Mouse (Mus musculus) cerebellum, postnatal 10 days (tissue): ENCODE results near the gene Megf11.

Source experiments
- DNase-seq, 2 experiments: peaks; one replicate each; pipeline ENCODE4 v3.0.0; 2021; ENCODE audit warnings: mixed read lengths in 2 of 2

Gene Megf11

DNA sequence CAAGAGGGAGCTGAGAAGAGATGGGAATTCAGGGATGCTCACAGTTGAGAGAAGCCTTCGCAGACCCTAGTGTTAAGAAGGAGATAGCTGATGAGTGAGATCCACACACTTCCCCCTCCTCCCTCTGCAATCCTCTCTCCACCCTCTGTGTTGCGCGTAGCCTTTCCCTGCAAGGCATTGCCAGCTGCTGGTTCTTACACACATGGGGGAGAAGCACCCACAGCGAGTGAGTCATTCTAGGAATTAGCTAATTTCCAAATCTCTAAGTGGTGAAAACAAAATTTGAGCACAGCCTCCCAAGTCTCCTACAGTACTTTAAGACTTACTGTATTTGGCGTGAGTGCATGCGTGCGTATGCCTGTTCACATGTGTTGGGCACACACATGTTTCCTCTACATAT lies 142.6 kb downstream of the Megf11 start:
- no peak for DNase-seq

DNA sequence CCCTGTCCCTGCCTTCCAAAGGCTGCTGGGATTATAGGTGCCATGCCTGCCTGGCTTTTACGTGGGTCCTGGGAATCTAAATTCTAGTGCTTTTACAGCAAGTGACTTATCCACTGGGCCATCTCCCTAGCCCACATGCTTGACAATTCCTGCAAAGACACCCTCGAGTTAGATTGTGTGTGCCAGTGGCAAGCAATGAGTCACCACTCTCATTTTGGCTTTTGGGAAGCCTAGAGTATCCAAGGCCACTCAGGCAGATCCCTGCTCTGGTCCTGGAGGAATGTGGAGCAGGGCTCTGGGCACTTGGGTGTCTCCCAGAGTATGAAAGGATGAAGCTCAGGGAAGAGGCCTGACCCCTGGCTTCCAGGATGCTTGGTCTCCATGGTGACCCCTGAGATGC lies 143.2 kb downstream of the Megf11 start:
- no peak for DNase-seq

DNA sequence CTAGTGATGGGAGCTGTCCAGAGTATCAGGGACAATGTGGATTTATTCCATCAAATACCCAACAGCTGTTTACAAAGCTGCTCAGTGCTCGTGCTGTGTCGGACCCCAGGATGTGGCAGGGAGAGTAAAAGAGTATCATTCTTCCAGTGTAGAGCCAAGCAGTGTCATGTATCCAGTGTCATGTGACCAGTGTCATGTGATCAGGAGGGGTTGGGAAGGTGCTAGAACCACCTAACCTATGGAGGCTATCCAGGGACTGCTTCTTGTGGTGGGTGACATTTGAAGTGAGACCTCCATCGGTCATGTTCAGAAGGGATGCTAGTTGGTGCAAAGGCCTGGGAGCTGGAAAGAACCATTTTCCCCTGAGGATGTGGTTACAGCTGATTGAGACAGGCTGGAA lies 146.5 kb downstream of the Megf11 start:
- DNase-seq: no peak

DNA sequence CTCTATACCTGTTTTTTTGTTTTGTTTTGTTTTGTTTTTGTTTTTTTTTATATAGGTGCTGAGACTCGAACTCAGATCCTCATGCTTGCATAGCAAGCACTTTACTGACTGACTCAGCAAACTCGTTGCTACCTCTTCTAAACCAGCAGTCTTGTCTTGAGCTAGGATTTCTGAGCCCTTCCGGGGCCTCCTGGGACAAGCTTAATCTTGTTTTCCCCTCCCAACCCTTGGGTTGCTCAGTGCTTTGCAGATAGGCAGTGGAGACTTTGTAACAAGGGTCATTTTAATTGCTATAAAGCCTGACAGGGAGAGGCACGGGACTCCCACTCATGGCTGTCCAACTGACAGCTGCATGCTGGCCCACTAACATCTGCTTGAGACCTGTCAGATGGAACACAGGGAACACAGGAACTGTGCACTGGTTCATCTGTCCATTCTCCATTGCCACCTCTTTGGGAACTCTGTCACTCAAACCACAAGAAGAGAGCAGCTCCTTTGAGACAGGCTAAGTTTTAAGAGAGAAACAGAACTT lies 147.4 kb downstream of the Megf11 start:
- DNase-seq: no peak

DNA sequence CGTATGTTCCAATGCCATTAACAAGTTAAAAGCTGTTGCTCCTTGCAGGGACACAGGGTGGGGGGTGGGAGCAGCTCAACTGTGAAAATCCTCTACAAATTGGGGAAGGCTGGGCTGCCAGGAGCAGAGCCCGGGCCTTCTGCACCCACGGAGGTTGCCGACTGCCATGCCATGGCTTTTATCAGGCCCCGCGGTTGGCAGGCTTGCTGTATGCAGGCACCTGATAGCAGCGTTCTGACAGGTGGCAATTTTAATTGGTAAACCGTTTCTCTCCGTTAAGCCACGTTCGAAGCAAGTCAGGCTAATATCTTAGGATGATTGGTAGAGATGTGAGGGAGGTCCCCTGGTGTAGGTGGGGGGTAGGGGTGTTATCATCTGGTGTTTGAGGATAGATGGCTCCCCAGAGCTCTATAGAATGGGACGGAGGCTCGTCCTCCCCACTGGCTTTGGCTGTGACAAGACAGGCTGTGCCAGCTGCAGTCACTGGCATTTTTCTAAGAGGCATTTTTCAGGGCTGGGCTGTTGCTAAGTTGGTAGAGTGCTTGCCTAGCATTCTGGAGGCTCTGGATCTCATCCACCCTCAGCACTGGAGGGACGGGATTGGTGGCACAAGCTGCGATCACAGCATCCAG lies 148.2 kb downstream of the Megf11 start:
- peak; percentile 70 to 80 for DNase-seq

DNA sequence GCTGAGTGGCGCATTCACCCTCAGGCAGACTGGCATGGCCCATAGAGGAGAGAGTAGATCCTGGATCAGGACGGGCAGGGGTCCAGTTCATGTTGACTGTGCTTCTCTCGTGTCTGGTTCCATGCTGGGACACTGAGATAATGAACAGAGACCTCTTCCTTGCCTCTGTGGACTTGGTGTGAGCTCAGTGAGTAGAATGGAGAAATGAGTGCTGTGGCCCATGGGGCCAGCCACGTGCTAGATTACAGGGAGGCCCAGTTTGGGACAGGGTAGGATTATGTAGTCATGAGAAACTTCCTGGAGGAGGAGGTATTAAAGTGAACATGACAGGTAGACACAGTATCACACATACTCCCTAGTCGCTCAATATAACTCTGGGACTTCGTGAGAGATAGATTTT lies 148.9 kb downstream of the Megf11 start:
- DNase-seq: no peak

DNA sequence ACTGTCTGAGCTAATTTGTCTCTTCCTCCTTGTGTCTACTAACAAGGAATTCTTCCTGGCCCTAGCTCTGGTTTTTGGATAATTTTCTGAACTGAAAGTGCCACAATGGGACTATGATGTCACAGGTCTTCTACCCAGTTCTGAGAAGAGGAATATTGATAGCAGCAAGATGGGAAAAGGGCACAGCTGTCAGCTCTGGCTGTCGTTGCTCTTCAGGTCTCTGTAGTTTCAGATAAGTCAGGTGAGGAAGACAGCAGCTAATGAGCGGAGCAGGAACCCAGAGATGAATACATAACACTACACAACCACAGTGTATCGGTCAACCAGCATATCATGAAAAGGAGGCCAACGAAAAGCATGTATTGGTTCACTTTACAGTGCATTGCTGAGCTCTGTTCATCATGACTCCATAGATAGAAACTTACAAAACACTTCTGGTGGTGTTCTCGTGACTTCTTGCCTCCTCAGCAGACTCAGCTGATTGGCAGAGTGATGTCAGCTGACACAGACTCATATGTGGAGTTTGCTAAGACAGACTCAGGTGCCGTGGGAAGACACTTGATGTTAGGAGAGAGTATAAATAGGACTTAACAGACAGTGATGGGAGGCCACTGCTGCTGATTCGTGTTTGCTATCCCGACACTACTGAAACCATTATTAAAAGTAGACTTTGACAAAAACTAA lies 149.6 kb downstream of the Megf11 start:
- DNase-seq: no peak

DNA sequence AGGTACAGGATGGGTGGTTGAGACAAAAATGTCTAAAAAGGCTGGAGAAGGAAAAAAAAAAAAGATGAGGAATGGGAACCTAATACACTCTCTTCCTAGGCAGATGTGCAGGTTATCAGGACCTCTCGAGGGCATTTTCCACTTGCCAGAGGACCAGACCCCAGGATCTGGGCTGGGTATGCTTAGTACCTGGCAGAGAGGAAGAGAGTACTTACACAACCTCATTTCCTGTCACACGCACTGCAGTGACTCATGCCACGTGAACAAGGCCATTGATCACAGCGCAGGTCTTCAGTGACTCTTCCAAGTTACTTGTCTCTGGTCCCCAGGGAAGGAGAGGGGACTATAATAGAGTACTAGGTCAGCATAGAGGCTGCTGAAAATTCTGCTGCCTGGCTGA lies 152.4 kb downstream of the Megf11 start:
- no peak for DNase-seq

DNA sequence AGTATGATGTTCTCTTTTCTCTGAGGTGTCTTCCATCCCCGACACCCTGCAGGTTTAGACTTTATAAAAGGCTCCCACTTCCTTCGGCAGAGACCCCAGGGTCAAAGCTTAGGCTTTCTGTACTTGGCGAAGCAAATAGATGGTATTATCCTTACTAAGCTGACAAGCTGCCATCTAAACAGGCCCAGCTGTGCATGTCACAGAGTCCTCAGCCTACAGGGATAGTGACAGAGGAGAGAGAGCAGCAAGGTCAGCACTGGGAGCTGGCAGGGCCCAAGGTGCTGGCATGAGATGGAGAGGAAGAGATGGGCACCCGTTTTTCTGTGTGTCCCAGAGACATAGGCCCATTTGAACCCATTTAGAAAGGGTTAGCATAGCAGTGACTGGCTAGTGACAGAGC lies 156.8 kb downstream of the Megf11 start:
- no peak for DNase-seq

DNA sequence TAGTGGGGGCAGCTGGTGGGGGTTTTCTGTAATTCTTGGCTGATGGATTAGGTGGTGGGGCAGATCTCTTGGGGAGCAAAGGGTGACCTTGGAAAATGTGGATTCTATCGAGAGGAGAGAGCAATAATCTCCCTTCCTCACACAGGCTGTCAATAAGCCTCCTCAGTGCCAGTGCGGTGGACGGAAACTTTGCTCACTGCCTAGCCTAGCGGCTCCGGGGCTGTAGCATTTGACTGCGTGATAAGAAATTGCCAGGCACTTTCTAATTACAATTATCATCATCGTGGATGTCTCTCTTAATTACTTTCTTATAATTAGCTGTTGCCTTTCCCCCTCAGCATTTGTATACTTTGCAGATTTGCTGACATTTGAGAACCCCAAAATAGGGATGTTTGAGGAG lies 157.7 kb downstream of the Megf11 start:
- no peak for DNase-seq

DNA sequence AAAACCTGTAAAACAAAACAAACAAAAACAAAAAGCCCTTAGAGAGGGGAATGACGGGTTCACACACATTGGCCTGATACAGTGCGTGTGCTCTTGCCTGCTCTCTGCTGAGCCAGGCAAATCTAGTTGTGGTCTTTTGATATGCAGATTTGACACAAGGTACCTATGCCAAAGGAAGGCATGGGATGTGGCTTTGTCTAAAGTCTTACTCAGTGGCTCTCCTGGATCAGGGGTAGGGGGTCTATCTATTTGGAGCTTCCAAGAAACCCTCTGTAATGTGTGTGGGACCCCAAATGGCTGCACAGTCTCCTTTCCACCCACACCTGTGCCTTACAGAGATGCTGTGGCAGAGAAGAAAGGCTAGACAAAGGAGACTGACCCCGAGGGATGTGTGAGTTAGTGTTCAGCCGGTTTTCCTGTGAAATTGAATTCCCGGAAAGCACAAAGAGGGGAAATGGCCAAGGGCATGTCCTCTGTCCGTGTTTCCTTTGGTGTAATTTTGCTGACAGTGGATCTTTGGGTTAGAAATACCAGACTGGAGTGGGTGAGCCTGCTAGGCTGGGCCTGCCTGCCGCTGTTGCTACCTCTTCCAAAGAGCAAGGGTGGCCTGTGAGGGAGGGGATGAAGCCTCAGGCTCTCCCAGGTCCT lies 161.0 kb downstream of the Megf11 start:
- no peak for DNase-seq

DNA sequence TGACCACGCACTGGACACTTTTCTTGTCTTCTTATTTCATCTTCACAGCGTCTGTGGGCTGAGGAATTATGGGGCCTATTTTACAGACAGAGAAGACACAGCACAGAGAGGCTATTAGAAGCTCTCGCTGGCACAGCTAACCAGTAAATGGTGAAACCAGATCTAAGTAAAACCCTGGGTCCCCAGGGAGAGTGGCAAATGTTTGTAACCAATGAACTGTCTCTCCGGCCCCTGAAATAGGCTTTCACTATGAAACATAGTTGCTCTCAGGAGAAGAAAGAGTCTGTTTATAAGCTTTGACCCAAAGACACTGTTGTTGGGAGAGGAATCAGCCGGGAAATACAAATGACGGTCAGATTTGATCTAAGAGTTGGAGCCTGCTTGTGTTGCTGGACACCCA lies 162.9 kb downstream of the Megf11 start:
- no peak for DNase-seq

DNA sequence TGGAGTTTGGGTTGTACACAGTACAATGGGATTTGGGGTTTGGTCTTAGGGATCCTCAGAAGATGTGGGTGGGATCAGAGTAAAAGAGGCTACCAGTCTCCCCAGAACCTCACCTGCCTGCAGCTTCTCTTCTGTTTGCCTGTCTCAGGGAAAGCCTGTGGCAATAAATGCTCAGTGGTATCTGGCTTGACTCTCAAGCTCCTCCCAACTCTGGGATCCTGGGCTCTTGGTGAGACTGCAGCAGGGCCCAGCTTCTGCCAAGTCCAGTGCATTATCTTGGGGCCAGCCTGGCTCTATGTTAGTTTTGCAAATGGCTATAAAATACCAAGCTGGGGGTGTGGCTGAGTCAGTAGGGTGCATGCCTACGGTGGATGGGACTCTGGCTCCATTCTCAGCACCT lies 165.9 kb downstream of the Megf11 start:
- no peak for DNase-seq

DNA sequence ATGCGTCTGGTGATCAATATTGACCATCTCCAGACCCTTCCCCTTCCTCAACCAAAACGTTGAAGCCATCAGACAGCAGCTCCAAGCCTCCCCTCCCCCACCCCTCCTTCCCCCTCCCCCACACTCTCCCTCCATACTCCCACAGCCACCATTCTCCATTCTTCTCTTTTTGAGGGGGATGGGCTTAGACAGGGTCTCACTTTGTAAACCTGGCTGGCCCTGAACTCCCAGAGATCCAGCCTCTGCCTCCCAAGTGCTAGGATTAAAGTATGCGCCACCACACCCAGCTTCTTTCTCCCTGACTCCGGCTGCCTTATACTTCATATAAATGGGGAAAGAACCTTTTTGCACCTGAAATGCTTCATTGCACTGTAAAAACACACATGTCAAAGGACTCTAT lies 166.6 kb downstream of the Megf11 start:
- no peak for DNase-seq

DNA sequence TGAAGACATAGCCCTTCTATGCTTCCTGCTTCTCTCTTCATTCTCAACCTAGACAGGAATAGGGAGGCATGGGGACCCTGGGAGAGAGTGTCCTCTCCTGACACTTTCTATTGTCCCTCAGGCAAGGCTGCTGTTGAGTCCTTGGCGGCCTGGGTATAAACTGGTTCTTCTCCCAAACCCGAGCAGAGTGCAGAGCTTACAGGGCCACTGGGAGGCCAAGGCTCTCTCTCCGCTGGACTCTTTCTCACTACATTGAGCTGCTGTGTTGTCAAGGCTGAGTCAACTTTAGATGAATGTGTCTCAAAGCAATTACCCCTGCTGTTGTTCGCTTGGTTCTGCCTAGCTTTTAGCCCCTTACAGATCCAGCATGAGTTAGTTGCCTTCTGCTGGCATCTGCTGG lies 168.0 kb downstream of the Megf11 start:
- no peak for DNase-seq

DNA sequence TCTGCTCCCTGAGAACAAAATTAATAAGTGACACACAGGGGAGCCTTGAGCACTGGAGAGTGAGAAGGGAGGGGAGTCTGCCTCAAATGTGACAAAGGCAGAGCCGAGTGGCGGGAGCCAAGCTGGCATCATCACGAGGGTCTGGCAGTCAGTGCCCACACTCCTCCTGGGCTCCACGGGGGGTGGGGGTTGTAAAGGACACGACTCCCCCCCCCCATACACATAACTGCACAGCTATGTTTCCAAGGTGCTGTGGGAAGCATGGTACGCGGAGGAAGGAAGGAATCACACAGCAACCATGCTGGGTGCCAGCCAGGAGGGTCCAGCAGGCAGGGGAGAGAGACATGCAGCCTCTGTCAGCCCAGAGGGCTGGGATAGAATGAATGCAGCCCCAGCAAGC lies 170.2 kb downstream of the Megf11 start:
- DNase-seq: peak; percentile 58 to 84

DNA sequence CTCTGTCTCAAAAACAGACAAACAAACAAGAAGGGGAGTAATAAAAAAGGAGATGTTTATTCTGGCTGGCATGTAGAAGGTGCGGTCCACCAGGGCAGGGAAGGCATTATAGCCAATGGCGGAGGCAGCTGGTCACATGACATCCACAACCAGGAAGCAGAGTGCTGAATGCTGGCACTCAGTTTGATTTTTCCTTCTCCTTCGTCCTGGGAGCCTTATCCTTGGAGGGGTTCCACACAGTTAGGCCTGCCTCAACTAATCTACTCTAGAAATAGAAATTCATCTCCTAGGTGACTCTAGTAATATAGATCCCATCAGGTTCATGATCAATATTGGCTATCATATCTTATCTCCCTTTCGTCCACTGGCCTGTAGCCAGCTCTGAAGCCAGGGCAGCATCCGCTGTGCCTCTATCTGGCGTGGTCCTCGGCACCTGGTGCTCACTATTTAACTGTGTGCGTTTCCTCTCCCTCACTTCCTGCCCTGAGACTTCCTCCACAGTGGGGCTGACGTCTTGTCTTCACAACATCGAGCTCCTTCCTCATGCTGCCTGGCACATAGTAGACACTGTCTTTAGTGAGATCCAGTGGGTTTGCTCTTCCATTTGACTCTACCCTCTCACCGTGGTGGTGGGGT lies 171.8 kb downstream of the Megf11 start:
- peak; percentile 57 to 65 for DNase-seq

DNA sequence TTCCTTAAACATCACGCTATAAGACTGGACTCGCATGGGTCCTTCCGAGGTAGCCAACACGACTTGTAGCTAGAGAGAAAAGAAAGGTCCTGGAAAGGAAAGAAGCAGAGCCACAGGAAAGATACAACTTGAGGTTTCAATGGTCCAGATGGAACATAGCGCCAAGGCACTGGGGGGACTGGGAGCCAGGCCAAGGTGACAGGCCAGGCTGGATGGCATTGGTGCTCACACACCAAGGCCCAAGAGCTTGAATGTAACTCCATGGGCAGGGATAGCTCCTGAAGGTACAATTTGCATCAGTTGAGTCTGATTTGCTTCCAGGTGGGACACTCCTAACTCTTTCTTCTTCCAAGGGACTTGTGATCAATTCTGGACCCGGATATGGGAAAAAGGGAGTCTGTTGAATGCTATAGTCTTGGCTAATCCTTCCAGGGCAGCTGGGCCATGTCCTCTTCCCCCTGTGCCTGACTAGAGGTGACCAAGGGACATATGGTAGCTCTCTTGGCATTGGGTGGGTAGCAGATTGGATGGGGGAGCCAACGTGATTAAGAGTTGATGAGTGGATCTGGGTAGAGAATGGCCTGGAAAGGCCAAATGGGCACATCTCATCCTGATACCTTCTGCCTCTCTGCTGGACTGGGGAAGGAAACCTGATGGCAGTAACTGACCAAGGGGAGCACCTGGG lies 172.6 kb downstream of the Megf11 start:
- peak; percentile 97 to 98 for DNase-seq

DNA sequence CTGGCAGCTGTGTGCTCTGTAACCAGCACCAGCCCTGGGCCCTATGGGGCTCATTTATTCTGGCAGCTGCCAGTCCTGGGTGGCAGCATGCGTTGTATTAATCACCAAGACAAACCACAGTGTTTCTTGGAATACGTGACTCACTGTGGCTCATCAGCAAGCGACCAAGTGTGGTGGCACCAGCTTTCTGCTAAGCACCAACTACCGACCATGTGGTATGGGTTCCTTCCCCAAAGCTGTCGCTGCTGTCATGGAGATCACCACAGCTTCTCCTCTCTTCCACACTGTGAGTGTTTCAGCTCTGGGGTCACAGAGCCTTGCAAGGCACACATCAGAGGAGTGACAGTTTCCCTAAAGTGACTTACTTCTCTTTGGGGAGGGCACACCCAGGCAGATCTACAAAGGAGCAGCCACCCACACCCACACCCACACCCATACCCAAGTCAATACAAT lies 178.9 kb downstream of the Megf11 start:
- DNase-seq: no peak

DNA sequence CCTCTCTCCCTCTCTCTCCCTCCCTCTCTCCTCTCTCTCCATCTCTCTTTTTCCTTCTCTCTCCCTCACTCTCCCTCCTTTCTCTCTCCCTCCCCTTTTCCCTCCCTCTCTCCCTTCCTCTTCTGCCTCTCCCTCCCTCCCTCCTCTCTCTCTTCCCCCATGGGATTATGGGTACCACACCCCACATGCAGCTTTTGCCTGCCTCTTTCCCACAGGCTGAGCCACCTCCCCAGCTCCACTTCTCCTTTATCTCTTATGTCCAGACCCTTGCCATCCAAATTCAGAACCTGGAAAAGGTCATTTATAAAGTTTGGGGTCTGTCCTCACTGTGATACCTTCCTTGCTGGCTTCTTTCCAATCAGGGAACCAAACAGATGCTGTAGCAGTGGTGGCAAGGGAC lies 180.5 kb downstream of the Megf11 start:
- no peak for DNase-seq

DNA sequence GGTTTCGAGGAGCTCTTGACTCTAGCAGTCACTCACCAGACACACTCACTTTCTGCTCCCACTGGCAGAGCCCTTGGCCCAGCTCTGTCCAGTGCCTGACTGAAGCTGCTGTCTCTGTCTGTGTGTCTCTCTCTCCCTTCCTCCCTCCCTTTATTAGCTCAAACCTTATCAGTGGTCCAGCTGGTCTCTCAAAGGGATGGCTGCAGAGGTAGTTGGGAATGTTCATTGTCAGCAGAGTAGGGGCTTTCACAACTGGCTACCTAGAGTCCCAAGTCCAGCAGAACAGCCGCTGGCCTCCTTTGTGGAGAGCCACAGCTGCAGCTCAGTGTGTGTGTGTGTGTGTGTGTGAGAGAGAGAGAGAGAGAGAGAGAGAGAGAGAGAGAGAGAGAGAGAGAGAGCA lies 180.9 kb downstream of the Megf11 start:
- DNase-seq: no peak

DNA sequence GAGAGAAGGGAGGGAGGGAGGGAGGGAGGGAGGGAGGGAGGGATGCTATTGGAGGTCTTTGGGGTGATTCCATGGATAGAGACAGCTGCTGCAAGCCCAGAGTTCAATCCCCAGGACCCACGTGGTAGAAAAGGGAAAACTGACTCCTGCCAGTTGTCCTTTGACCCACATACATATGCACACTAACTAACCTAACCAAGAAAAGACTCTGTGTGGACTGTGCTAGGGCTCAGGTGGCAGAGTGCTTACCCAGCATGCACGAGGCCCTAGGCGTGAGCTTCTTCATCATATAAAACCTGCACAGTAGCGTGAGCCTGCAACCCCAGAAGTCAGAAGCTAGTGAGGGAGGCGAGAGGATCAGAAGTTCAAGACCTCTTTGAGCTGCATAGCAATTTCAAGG lies 182.1 kb downstream of the Megf11 start:
- DNase-seq: no peak
